Mouse (Mus musculus) liver, postnatal 0 days (tissue): ENCODE measurements at regions not wholly inside any gene's neighbourhood (a gene's known extent, or its start where the extent isn't known, plus 50 kb on each side); places are given as distances from the start of the nearest gene placed in this dataset.

ENCODE experiments used
- ATAC-seq: fragments of 200-750 bp; cut with Nextera tagmentation; 2 replicates; pipeline ENCODE4 v1.8.0; 2017; ENCODE audit warnings: mild to moderate bottlenecking, moderate library complexity
- DNase-seq: peaks from one replicate; pipeline ENCODE4 v3.0.0-alpha.2; 2016
- H3K27ac ChIP-seq: fragments of 300-500 bp; sonication (generic); 2 replicates; pipeline ENCODE4 v1.5.1; 2014; ENCODE audit warnings: antibody characterized with exemption, moderate library complexity, mild to moderate bottlenecking, low read depth
- H3K27me3 ChIP-seq: fragments of 300-500 bp; sonication (generic); 2 replicates; pipeline ENCODE4 v1.6.1; 2014; ENCODE audit warnings: low read length, control low read depth, mixed read lengths; ENCODE audit not compliant: insufficient read depth
- H3K36me3 ChIP-seq: fragments of 300-500 bp; sonication (generic); replicated peaks from 2 replicates; pipeline ENCODE4 v1.6.1; 2014; ENCODE audit warnings: mild to moderate bottlenecking, control low read depth, low read length, moderate library complexity, mixed read lengths; ENCODE audit not compliant: insufficient read depth
- H3K4me1 ChIP-seq: fragments of 300-500 bp; sonication (generic); 2 replicates; pipeline ENCODE4 v1.6.1; 2014; ENCODE audit warnings: antibody characterized with exemption, mild to moderate bottlenecking, control low read depth; ENCODE audit not compliant: insufficient read depth
- H3K4me2 ChIP-seq: fragments of 300-500 bp; sonication (generic); 2 replicates; pipeline ENCODE4 v1.6.1; 2014; ENCODE audit warnings: low read depth, mild to moderate bottlenecking, low read length, moderate library complexity, mixed read lengths
- H3K4me3 ChIP-seq: fragments of 300-500 bp; sonication (generic); 2 replicates; pipeline ENCODE4 v1.5.1; 2014; ENCODE audit warnings: low read depth, low read length
- H3K9ac ChIP-seq: fragments of 300-500 bp; sonication (generic); replicated peaks from 2 replicates; pipeline ENCODE4 v1.6.1; 2014; ENCODE audit warnings: mild to moderate bottlenecking, moderate library complexity
- H3K9me3 ChIP-seq: fragments of 300-500 bp; sonication (generic); 2 replicates; pipeline ENCODE4 v1.6.1; 2016; ENCODE audit warnings: mild to moderate bottlenecking, control low read depth, low read length, mixed read lengths
- CTCF ChIP-seq: sonication (generic); IDR thresholded peaks from 2 replicates; pipeline ENCODE4 v1.5.1; 2016; ENCODE audit warnings: antibody characterized with exemption, low read depth
- EP300 ChIP-seq: IDR thresholded peaks from 2 replicates; pipeline ENCODE4 v1.6.1; 2016; ENCODE audit warnings: antibody characterized with exemption, low read depth, mild to moderate bottlenecking
- WGBS: fragments of 180-500 bp; shearing (Covaris S2); extraction: QIAGEN DNeasy Blood & Tissue Kit; methylation state at CpG from one replicate; pipeline ENCODE4 v1.1.7; 2014; ENCODE audit not compliant: insufficient replicate concordance; 5-methylcytosine and 5-hydroxymethylcytosine counted together

DNA sequence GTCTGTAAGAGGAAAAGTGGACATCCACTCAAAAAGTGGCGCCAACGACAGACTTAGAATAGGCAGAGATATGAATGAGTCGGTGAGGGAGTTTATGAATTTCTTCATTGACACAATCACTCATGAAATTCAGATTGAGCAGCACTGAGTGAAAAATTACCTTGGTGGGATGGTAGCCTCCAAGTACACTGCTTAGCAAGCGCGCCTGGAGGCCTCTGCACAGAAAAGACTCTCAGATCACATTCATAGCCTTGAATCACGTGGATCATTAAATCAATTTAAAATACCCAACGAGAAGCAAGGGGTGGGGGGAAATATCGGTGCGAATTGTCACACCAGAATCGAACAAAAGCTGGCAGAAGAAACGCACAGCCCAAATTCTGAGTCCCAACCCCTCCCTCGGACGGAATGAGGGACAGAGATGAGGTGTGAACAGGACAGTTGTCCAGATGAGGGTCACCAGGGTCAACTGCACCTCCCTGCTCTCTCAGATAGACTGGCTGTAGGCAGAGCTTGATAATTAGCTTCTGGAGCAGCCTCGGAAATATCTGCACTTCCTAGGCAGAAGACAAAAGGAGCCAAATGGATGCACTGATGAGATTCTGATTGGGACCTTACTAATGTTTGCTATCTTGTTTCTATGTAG is 113.5 kb upstream of the Cdkn3 start:
- no peak for ATAC-seq
- WGBS: 75% methylated on average over 14 of the region's 14 CpGs
- TF ChIP-seq EP300 (no peak), CTCF (no peak)
- Histone ChIP-seq H3K4me3 (no peak overlapping the region), H3K9ac (no peak overlapping the region), H3K27me3 (no peaks in the 10 kb centered on the region), H3K4me2 (no peak overlapping the region), H3K27ac (no peak overlapping the region), H3K4me1 (no peaks in the 10 kb centered on the region), H3K36me3 (no peaks in the 10 kb centered on the region), H3K9me3 (no peaks in the 10 kb centered on the region)
- DNase-seq: no peak

DNA sequence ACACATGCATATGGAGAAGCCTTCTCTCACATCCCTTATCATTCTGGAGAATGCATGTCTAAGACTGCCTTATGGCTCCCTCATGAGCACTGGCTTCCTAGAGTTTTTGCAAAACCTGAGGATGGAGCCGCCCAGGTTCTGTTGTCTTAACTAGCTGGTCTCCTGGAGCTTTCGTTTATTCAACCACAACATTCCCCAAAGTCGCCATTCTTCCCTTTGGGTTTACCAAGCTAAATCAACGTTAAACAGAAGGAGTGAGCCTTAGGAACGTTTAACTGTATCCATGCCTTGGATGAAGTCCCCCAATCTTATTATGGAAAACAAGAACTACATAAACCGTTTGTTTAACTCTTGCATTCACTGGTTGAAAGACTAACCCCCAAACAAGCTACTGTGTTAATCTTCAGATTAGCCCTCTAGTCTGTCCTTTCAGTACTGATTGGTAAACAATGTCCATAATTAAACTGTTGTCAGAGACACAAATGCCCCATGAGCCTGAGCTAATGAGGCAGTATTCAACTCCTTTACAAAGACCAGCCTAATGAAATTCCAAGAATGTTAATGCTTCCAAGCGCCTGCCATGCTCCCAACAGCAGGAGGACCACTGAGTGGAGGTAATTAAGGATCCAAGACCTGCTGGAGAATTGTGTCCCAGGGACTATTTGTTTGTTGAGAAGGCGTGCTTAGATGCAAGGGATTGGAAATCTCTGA is 121.1 kb upstream of the Cdkn3 start:
- no peaks in the 10 kb centered on the region for H3K9me3 ChIP-seq
- no peaks in the 10 kb centered on the region for H3K27me3 ChIP-seq
- WGBS: 44% methylated on average over 8 of the region's 8 CpGs

DNA sequence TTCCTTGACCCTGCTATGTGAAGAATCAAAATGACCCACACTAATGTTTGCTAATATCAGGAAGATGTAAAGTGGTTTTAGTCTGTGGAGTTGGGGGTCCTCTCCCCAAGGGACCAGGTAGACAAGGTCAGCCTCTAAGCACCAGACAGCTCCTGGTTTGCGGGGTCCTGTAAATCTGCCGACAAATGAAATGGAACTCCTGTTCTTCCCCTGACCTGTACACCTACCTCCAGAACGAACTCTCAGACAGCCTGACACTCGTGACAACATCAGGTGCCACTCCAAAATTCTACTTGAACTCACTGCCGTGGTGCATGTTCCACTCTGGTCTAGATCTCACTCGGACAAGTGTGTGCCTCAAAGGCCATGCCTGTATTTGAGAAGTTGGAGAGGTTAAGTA is 121.8 kb upstream of the Cdkn3 start:
- Histone ChIP-seq H3K27me3 (no peaks in the 10 kb centered on the region), H3K4me2 (no peak overlapping the region), H3K4me1 (no peaks in the 10 kb centered on the region), H3K27ac (no peak overlapping the region), H3K4me3 (no peak overlapping the region), H3K36me3 (no peaks in the 10 kb centered on the region), H3K9me3 (no peaks in the 10 kb centered on the region), H3K9ac (no peak overlapping the region)
- WGBS: 76% methylated on average over 6 of the region's 6 CpGs
- ATAC-seq: no peak
- no peak for DNase-seq
- TF ChIP-seq CTCF: no peak
- TF ChIP-seq EP300: no peak

More for the DNA sequence above, 121.1 kb upstream of the Cdkn3 start:
- no peak for DNase-seq
- Histone ChIP-seq H3K36me3 (no peaks in the 10 kb centered on the region), H3K9ac (no peak overlapping the region), H3K4me1 (no peaks in the 10 kb centered on the region), H3K27ac (no peak overlapping the region), H3K4me2 (no peak overlapping the region), H3K4me3 (no peak overlapping the region)
- no peak for ATAC-seq
- TF ChIP-seq CTCF (no peak), EP300 (no peak)

DNA sequence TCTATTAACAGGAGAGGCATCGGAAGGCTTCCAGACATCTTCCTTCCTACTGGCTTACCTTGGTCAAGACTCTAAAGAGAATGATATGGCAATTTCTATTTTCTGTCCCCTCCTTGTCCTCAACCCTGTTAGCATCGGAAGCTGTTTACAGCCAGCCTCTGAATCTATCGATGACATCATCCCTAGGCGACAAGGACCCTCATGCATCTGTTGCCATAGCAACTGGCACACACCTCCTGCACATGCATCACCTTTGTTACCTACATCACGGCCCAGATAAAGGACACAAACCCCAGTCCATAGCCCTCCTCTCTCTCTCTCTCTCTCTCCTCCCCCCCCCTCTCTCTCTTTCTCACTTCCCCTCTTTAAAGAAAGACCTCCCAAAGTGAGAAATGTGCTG is 123.1 kb upstream of the Cdkn3 start:
- Histone ChIP-seq H3K4me1 (no peaks in the 10 kb centered on the region), H3K27ac (no peak overlapping the region), H3K4me2 (no peak overlapping the region), H3K27me3 (no peaks in the 10 kb centered on the region), H3K36me3 (no peaks in the 10 kb centered on the region), H3K4me3 (no peak overlapping the region), H3K9me3 (no peaks in the 10 kb centered on the region), H3K9ac (no peak overlapping the region)
- DNase-seq (no peak), ATAC-seq (no peak)
- WGBS: 81% methylated on average over 5 of the region's 5 CpGs
- TF ChIP-seq CTCF: no peak
- TF ChIP-seq EP300: no peak

DNA sequence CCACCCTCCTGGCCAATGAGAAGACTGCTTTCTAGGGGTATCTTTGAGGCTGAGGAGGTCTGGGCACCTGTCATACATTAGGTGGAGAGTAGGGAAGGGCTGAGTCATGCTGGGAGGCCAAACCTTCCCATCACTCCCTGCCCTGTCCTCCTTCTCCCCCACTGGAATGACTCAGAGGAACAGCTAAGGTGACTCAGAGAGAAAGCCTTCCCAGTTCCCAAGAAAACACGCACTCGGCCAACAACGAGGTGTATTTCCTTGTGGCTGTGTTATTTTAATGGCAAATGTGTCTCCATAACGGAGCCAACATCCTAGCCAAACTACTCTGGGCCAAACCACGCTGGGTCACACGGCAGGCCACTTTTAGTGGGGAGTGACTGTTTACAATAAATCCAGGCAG is 124.0 kb upstream of the Cdkn3 start:
- ATAC-seq: no peak
- TF ChIP-seq EP300: no peak

DNA sequence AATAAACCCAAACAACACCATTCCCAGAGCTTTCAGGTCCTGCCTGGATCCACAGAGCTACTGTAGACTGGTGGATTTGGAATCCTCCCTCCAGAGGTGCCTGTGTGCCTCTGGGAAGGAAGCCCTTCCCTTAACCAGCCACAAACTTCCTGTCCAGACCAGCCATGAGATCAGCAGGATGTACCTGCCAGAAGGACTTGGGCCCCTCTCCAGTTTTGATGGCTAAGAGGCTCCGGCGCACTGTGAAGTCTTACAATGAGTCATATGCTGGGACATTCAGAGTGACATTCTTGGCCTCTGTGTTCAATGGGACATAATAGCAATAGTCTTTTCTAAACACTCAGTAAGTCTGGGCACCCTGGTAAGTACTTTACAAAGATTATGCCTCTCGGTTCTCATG is 125.0 kb upstream of the Cdkn3 start:
- 63% methylated on average over 3 of the region's 3 CpGs for WGBS
- DNase-seq: no peak
- ATAC-seq: no peak

More for the DNA sequence above, 124.0 kb upstream of the Cdkn3 start:
- no peaks in the 10 kb centered on the region for H3K9me3 ChIP-seq
- DNase-seq: no peak
- 79% methylated on average over 6 of the region's 6 CpGs for whole genome bisulfite sequencing
- H3K27me3 ChIP-seq: no peaks in the 10 kb centered on the region
- no peak overlapping the region for H3K4me2 ChIP-seq
- no peaks in the 10 kb centered on the region for H3K4me1 ChIP-seq
- no peak overlapping the region for H3K27ac ChIP-seq
- H3K9ac ChIP-seq: no peak overlapping the region
- H3K4me3 ChIP-seq: no peak overlapping the region
- no peaks in the 10 kb centered on the region for H3K36me3 ChIP-seq

More for the DNA sequence above, 125.0 kb upstream of the Cdkn3 start:
- no peaks in the 10 kb centered on the region for H3K36me3 ChIP-seq
- H3K4me2 ChIP-seq: no peak overlapping the region
- H3K4me1 ChIP-seq: no peaks in the 10 kb centered on the region
- no peak overlapping the region for H3K9ac ChIP-seq
- H3K4me3 ChIP-seq: no peak overlapping the region
- no peaks in the 10 kb centered on the region for H3K9me3 ChIP-seq
- no peak overlapping the region for H3K27ac ChIP-seq
- TF ChIP-seq EP300 (no peak), CTCF (no peak)
- no peaks in the 10 kb centered on the region for H3K27me3 ChIP-seq
